In the genomic region with DNA sequence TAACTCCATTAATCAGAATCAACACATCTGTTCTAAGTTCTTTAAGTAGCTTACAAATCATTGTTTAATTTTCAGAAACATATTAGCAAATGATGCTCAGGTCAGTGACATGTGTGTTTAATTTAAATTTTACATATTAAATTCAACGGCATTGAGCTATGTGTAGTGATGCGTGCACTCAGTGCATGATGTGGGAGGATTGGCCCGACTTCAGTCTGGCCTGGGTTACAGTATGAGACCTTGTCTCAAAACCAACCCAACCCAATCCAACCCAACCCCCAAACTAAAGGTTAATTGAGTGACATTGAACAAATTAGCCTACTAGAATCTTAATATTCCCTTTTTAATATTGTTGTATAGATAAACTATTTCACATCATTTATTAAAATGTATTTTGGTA, we compare ENCODE assay signal across 25 mouse cellular contexts.
DNase-seq lines count a peak whose midpoint lies in the region; ATAC-seq and TF ChIP-seq lines count a peak whose summit lies in the region.
"Had no signal": no experiment of that assay in that cellular context is flagged by ENCODE, and none has a peak within 500 bp of the region (broad histone marks: within the 10 kb centered on the region; RNA-seq: fewer than 3 reads in every experiment).

No protein-coding gene starts in this region.

- no peaks in the 10 kb centered on the region for H3K4me1 ChIP-seq in forebrain, embryonic 13.5 days
- H3K4me1 ChIP-seq in forebrain, postnatal 0 days (ENCODE audit: insufficient read depth) = no peaks in the 10 kb centered on the region
- H3K4me1 ChIP-seq in forebrain, embryonic 15.5 days = 0 out of 2 replicates have a peak, but pooled peaks cover 4% of the 10 kb centered on the region
- no peaks in the 10 kb centered on the region for H3K4me1 ChIP-seq in forebrain, embryonic 11.5 days (replicated peaks; ENCODE audit: control insufficient read depth, insufficient read depth, low read length)
- no peaks in the 10 kb centered on the region for H3K4me1 ChIP-seq in kidney, adult 2 months (ENCODE audit: control insufficient read depth, insufficient read depth, low read length)
- H3K4me1 ChIP-seq: embryonic facial prominence, embryonic 13.5 days; embryonic facial prominence, embryonic 15.5 days had no signal

- H3K4me3 ChIP-seq in forebrain, embryonic 13.5 days = no peak overlapping the region
- no peak overlapping the region for H3K4me3 ChIP-seq in forebrain, postnatal 0 days (ENCODE audit: low read depth, low read length)
- H3K4me3 ChIP-seq in forebrain, embryonic 15.5 days = no peak overlapping the region
- H3K4me3 ChIP-seq in forebrain, embryonic 11.5 days (ENCODE audit: low read depth, low read length) = no peak overlapping the region
- no peak overlapping the region for H3K4me3 ChIP-seq in kidney, adult 2 months (ENCODE audit: insufficient read depth, low read depth, low read length)
- H3K4me3 ChIP-seq: embryonic facial prominence, embryonic 13.5 days; embryonic facial prominence, embryonic 15.5 days; erythroblast, embryonic 14.5 days had no signal

- no peaks in the 10 kb centered on the region for H3K9me3 ChIP-seq in forebrain, embryonic 13.5 days (replicated peaks)
- no peaks in the 10 kb centered on the region for H3K9me3 ChIP-seq in forebrain, postnatal 0 days (ENCODE audit: low read length)
- no peaks in the 10 kb centered on the region for H3K9me3 ChIP-seq in forebrain, embryonic 15.5 days
- H3K9me3 ChIP-seq in forebrain, embryonic 11.5 days (ENCODE audit: control insufficient read depth, low read length) = no peaks in the 10 kb centered on the region
- H3K9me3 ChIP-seq: embryonic facial prominence, embryonic 13.5 days; embryonic facial prominence, embryonic 15.5 days; G1E had no signal

- no peak overlapping the region for H3K27ac ChIP-seq in forebrain, embryonic 13.5 days
- H3K27ac ChIP-seq in forebrain, postnatal 0 days (ENCODE audit: low read depth, low read length) = no peak overlapping the region
- no peak overlapping the region for H3K27ac ChIP-seq in forebrain, embryonic 15.5 days (replicated peaks)
- H3K27ac ChIP-seq in forebrain, embryonic 11.5 days (ENCODE audit: low read depth, low read length) = no peak overlapping the region
- H3K27ac ChIP-seq in kidney, adult 2 months (ENCODE audit: insufficient read depth, low read depth, low read length) = no peak overlapping the region
- H3K27ac ChIP-seq: embryonic facial prominence, embryonic 13.5 days; embryonic facial prominence, embryonic 15.5 days had no signal

- H3K27me3 ChIP-seq in forebrain, embryonic 13.5 days = no peaks in the 10 kb centered on the region
- no peaks in the 10 kb centered on the region for H3K27me3 ChIP-seq in forebrain, postnatal 0 days (ENCODE audit: insufficient read depth, low read length)
- H3K27me3 ChIP-seq in forebrain, embryonic 15.5 days = no peaks in the 10 kb centered on the region
- H3K27me3 ChIP-seq in forebrain, embryonic 11.5 days (ENCODE audit: control insufficient read depth, insufficient read depth, low read length) = no peaks in the 10 kb centered on the region
- no peaks in the 10 kb centered on the region for H3K27me3 ChIP-seq in kidney, adult 2 months (replicated peaks; ENCODE audit: control insufficient read depth, insufficient read depth, low read length)
- H3K27me3 ChIP-seq: CH12.LX; embryonic facial prominence, embryonic 13.5 days; embryonic facial prominence, embryonic 15.5 days had no signal

- no peak for TF ChIP-seq POLR2A in kidney, adult 2 months (IDR thresholded peaks at IDR 0.05; ENCODE audit: low read depth, low read length)

- H3K36me3 ChIP-seq in forebrain, embryonic 13.5 days (ENCODE audit: poor library complexity, severe bottlenecking) = no peaks in the 10 kb centered on the region
- no peaks in the 10 kb centered on the region for H3K36me3 ChIP-seq in forebrain, postnatal 0 days (ENCODE audit: insufficient read depth)
- H3K36me3 ChIP-seq in forebrain, embryonic 15.5 days = no peaks in the 10 kb centered on the region
- H3K36me3 ChIP-seq in forebrain, embryonic 11.5 days (ENCODE audit: control insufficient read depth, insufficient read depth, low read length) = no peaks in the 10 kb centered on the region
- H3K36me3 ChIP-seq in kidney, adult 2 months (ENCODE audit: control insufficient read depth, insufficient read depth, low read length) = no peaks in the 10 kb centered on the region
- H3K36me3 ChIP-seq: embryonic facial prominence, embryonic 13.5 days; embryonic facial prominence, embryonic 15.5 days; G1E had no signal

- no peak overlapping the region for H3K4me2 ChIP-seq in forebrain, embryonic 13.5 days
- no peak overlapping the region for H3K4me2 ChIP-seq in forebrain, postnatal 0 days (ENCODE audit: low read depth)
- no peak overlapping the region for H3K4me2 ChIP-seq in forebrain, embryonic 15.5 days (replicated peaks)
- H3K4me2 ChIP-seq in forebrain, embryonic 11.5 days (ENCODE audit: low read depth, low read length, severe bottlenecking) = no peak overlapping the region
- H3K4me2 ChIP-seq: embryonic facial prominence, embryonic 13.5 days; embryonic facial prominence, embryonic 15.5 days had no signal

- H3K9ac ChIP-seq in forebrain, embryonic 13.5 days = no peak overlapping the region
- no peak overlapping the region for H3K9ac ChIP-seq in forebrain, postnatal 0 days
- no peak overlapping the region for H3K9ac ChIP-seq in forebrain, embryonic 15.5 days (replicated peaks)
- H3K9ac ChIP-seq in forebrain, embryonic 11.5 days (ENCODE audit: low read length) = no peak overlapping the region
- H3K9ac ChIP-seq: embryonic facial prominence, embryonic 13.5 days; embryonic facial prominence, embryonic 15.5 days had no signal

- no peak for DNase-seq in forebrain, postnatal 0 days
- no peak for DNase-seq in forebrain, embryonic 11.5 days (ENCODE audit: low spot score)
- peak; percentile 7 for DNase-seq in kidney, adult 2 months
- DNase-seq in kidney, postnatal 14 days = no peak
- DNase-seq: adrenal gland, adult 8-10 months; adrenal gland, postnatal 14 days; adrenal gland, postnatal 36 days; B cell, adult 2 months; cerebellum, adult 11 months; cerebellum, adult 18-20 months; cerebellum, adult 8-10 months; cerebellum, adult 9-11 months; cerebellum, postnatal 14 days; cerebellum, postnatal 36 days; embryo, embryonic 11 days had no signal

- 90% methylated on average over 3 of the region's 3 CpGs for WGBS in forebrain, embryonic 13.5 days
- 66% methylated on average over 3 of the region's 3 CpGs for WGBS in forebrain, postnatal 0 days
- WGBS in forebrain, embryonic 15.5 days = 57% methylated on average over 3 of the region's 3 CpGs
- WGBS in forebrain, embryonic 11.5 days = 86% methylated on average over 3 of the region's 3 CpGs
- 60% methylated on average over 3 of the region's 3 CpGs for WGBS in kidney, adult 2 months

- ATAC-seq in forebrain, embryonic 13.5 days = peak; percentile 83
- no peak for ATAC-seq in forebrain, postnatal 0 days
- peak; percentile 80 for ATAC-seq in forebrain, embryonic 15.5 days (replicated peaks)
- ATAC-seq in forebrain, embryonic 11.5 days (replicated peaks; ENCODE audit: low FRiP score) = no peak
- ATAC-seq: activated CD4-positive, CD25-positive, alpha-beta regulatory T cell, adult 4 months; CD4-positive, CD25-positive, alpha-beta regulatory T cell, adult 4 months; Patski had no signal

- no peak for TF ChIP-seq CTCF in forebrain, postnatal 0 days (IDR thresholded peaks at IDR 0.05; ENCODE audit: low read depth)
- no peak for TF ChIP-seq CTCF in kidney, adult 2 months (conservative IDR thresholded peaks at IDR 0.05; ENCODE audit: insufficient read depth, insufficient read length, low read depth, low read length)

Comparison
In these comparisons a context has a peak if more than half of its experiments do, and no peak if none do; other contexts are left out.
1. ATAC-seq: peak in forebrain, embryonic 13.5 days (single experiment) and forebrain, embryonic 15.5 days (single experiment); none in forebrain, postnatal 0 days (single experiment) and forebrain, embryonic 11.5 days (single experiment).